Mouse (Mus musculus) layer of hippocampus, postnatal 10 days (tissue): Measurements from ENCODE around the gene P2rx2. TPM values are rescaled to one million over a fixed set of nuclear protein-coding genes. Genes with fewer than 3 reads are reported as not detected.

Source experiments
- DNase-seq, 2 experiments: peaks; one replicate each; pipeline ENCODE4 v3.0.0; 2021; ENCODE audit warnings: low spot score in 2 of 2
- long read RNA-seq: library from polyadenylated mRNA; stranded (forward); transcript quantifications from one replicate; pipeline ENCODE4 v2.0.0, GENCODE M21; 2023
- total RNA-seq, 2 experiments: library from RNA; stranded (reverse); gene quantifications; 2 replicates each; pipeline ENCODE4 v1.2.3; 2021

Gene P2rx2
- total RNA-seq: 1 to 10 TPM; 2.4 to 2.9 TPM
- long read RNA-seq, partial matches to known transcripts: 1 of 3 reads
- long read RNA-seq, other reads (novel, unspliced or antisense): 1 of 3 reads

GRCm38 (mm10) chr5:110342648-110343284, at the start of gene P2rx2:
P2rx2 (minus strand) TSS chr5:110343212.
- peak; percentile 19 to 28 for DNase-seq

GRCm38 (mm10) chr5:110392727-110393126, 49.7 kb upstream of the P2rx2 start:
- DNase-seq: no peak

- DNase-seq: no peak
Observed at GRCm38 (mm10) chr5:110390631-110391030, 47.6 kb upstream of the P2rx2 start.

- DNase-seq: no peak
Observed at GRCm38 (mm10) chr5:110387332-110387731, 44.3 kb upstream of the P2rx2 start.

- peak; percentile 77 to 86 for DNase-seq
Observed at GRCm38 (mm10) chr5:110386371-110387330, 43.6 kb upstream of the P2rx2 start.

GRCm38 (mm10) chr5:110385263-110385662, 42.3 kb upstream of the P2rx2 start:
- no peak for DNase-seq

GRCm38 (mm10) chr5:110384491-110384890, 41.5 kb upstream of the P2rx2 start:
- no peak for DNase-seq

GRCm38 (mm10) chr5:110379823-110380222, 36.8 kb upstream of the P2rx2 start:
- no peak for DNase-seq

- no peak for DNase-seq
Observed at GRCm38 (mm10) chr5:110379086-110379485, 36.1 kb upstream of the P2rx2 start.

- no peak for DNase-seq
Observed at GRCm38 (mm10) chr5:110378181-110378583, 35.2 kb upstream of the P2rx2 start.

GRCm38 (mm10) chr5:110376802-110377433, 33.9 kb upstream of the P2rx2 start:
- DNase-seq: peak; percentile 88 to 89

- no peak for DNase-seq
Observed at GRCm38 (mm10) chr5:110363822-110364545, 21.0 kb upstream of the P2rx2 start.

- peak; percentile 74 to 86 for DNase-seq
Observed at GRCm38 (mm10) chr5:110363179-110363821, 20.3 kb upstream of the P2rx2 start.

GRCm38 (mm10) chr5:110362813-110363178, 19.8 kb upstream of the P2rx2 start:
- no peak for DNase-seq

- DNase-seq: no peak
Observed at GRCm38 (mm10) chr5:110361465-110361864, 18.5 kb upstream of the P2rx2 start.

- peak; percentile 91 for DNase-seq
Observed at GRCm38 (mm10) chr5:110357531-110358179, 14.6 kb upstream of the P2rx2 start.

- DNase-seq: peak; percentile 50 to 59
Observed at GRCm38 (mm10) chr5:110354716-110355115, 11.7 kb upstream of the P2rx2 start.

- DNase-seq: no peak
Observed at GRCm38 (mm10) chr5:110347006-110347405, 4.0 kb upstream of the P2rx2 start.

GRCm38 (mm10) chr5:110345553-110345952, 2.5 kb upstream of the P2rx2 start:
- no peak for DNase-seq

GRCm38 (mm10) chr5:110344524-110344923, 1.5 kb upstream of the P2rx2 start, which contains the start of gene Lrcol1:
Lrcol1 (plus strand) TSS chr5:110344730.
- DNase-seq: no peak
